Mouse (Mus musculus): ENCODE measurements at regions not wholly inside any gene's neighbourhood (a gene's known extent, or its start where the extent isn't known, plus 50 kb on each side); places are given as distances from the start of the nearest gene placed in this dataset.
"Not testable (repeated sequence)": the region's sequence is repeated elsewhere in the genome, so short reads cannot be mapped to it uniquely, and the experiment has no call there.

GRCm38 (mm10) chr6:68219685-68220084 is 684.1 kb upstream of the Tacstd2 start:
- no peak for TF ChIP-seq CTCF (IDR thresholded peaks at IDR 0.05; ENCODE audit: low read depth, low read length)
- no peak for TF ChIP-seq POLR2A (IDR thresholded peaks at IDR 0.05; ENCODE audit: extremely low read depth, insufficient read depth, low read length)
- Histone ChIP-seq H3K9ac (ENCODE audit: low read depth, low read length) (no peak overlapping the region), H3K4me3 (ENCODE audit: insufficient read depth, low read depth, low read length) (no peak overlapping the region), H3K4me1 (ENCODE audit: control insufficient read depth, insufficient read depth, low read length) (no peaks in the 10 kb centered on the region), H3K27me3 (ENCODE audit: control insufficient read depth, insufficient read depth, low read length) (no peaks in the 10 kb centered on the region), H3K27ac (replicated peaks; ENCODE audit: insufficient read depth, low read depth, low read length) (no peak overlapping the region), H3K36me3 (ENCODE audit: control insufficient read depth, insufficient read depth, low read length) (no peaks in the 10 kb centered on the region), H3K79me2 (ENCODE audit: control insufficient read depth, insufficient read depth, low read length) (no peaks in the 10 kb centered on the region)
- 42% methylated on average over 1 of the region's 1 CpGs for WGBS
- DNase-seq (ENCODE audit: extremely low read depth, low read depth, low spot score): peak; percentile 1

- H3K9ac ChIP-seq (ENCODE audit: low read depth, low read length): no peak overlapping the region
- H3K36me3 ChIP-seq (ENCODE audit: control insufficient read depth, insufficient read depth, low read length): no peaks in the 10 kb centered on the region
- no peak for TF ChIP-seq CTCF (IDR thresholded peaks at IDR 0.05; ENCODE audit: low read depth, low read length)
- H3K4me3 ChIP-seq (ENCODE audit: insufficient read depth, low read depth, low read length): no peak overlapping the region
- 33% methylated on average over 2 of the region's 2 CpGs for WGBS
- no peaks in the 10 kb centered on the region for H3K27me3 ChIP-seq (ENCODE audit: control insufficient read depth, insufficient read depth, low read length)
- H3K79me2 ChIP-seq (ENCODE audit: control insufficient read depth, insufficient read depth, low read length): no peaks in the 10 kb centered on the region
- H3K27ac ChIP-seq (replicated peaks; ENCODE audit: insufficient read depth, low read depth, low read length): no peak overlapping the region
- no peak for DNase-seq (ENCODE audit: extremely low read depth, low read depth, low spot score)
- no peaks in the 10 kb centered on the region for H3K4me1 ChIP-seq (ENCODE audit: control insufficient read depth, insufficient read depth, low read length)
Measured at GRCm38 (mm10) chr6:68201448-68201847, 665.9 kb upstream of the Tacstd2 start.

GRCm38 (mm10) chr6:68198031-68198430 is 662.4 kb upstream of the Tacstd2 start:
- no peak for DNase-seq (ENCODE audit: extremely low read depth, low read depth, low spot score)
- no peak overlapping the region for H3K9ac ChIP-seq (ENCODE audit: low read depth, low read length)
- TF ChIP-seq POLR2A (IDR thresholded peaks at IDR 0.05; ENCODE audit: extremely low read depth, insufficient read depth, low read length): no peak
- H3K36me3 ChIP-seq (ENCODE audit: control insufficient read depth, insufficient read depth, low read length): no peaks in the 10 kb centered on the region
- no peak overlapping the region for H3K4me3 ChIP-seq (ENCODE audit: insufficient read depth, low read depth, low read length)
- H3K4me1 ChIP-seq (ENCODE audit: control insufficient read depth, insufficient read depth, low read length): no peaks in the 10 kb centered on the region
- no peaks in the 10 kb centered on the region for H3K27me3 ChIP-seq (ENCODE audit: control insufficient read depth, insufficient read depth, low read length)
- H3K27ac ChIP-seq (replicated peaks; ENCODE audit: insufficient read depth, low read depth, low read length): no peak overlapping the region
- H3K79me2 ChIP-seq (ENCODE audit: control insufficient read depth, insufficient read depth, low read length): no peaks in the 10 kb centered on the region

- no peak for DNase-seq (ENCODE audit: extremely low read depth, low read depth, low spot score)
- Histone ChIP-seq H3K36me3 (ENCODE audit: control insufficient read depth, insufficient read depth, low read length) (no peaks in the 10 kb centered on the region), H3K9ac (ENCODE audit: low read depth, low read length) (no peak overlapping the region), H3K27me3 (ENCODE audit: control insufficient read depth, insufficient read depth, low read length) (no peaks in the 10 kb centered on the region), H3K79me2 (ENCODE audit: control insufficient read depth, insufficient read depth, low read length) (no peaks in the 10 kb centered on the region), H3K4me3 (ENCODE audit: insufficient read depth, low read depth, low read length) (no peak overlapping the region), H3K4me1 (ENCODE audit: control insufficient read depth, insufficient read depth, low read length) (no peaks in the 10 kb centered on the region), H3K27ac (replicated peaks; ENCODE audit: insufficient read depth, low read depth, low read length) (no peak overlapping the region)
- TF ChIP-seq POLR2A (IDR thresholded peaks at IDR 0.05; ENCODE audit: extremely low read depth, insufficient read depth, low read length): no peak
- no peak for TF ChIP-seq CTCF (IDR thresholded peaks at IDR 0.05; ENCODE audit: low read depth, low read length)
- WGBS: 75% methylated on average over 4 of the region's 4 CpGs
Measured at GRCm38 (mm10) chr6:68164792-68165191, 629.2 kb upstream of the Tacstd2 start.

GRCm38 (mm10) chr6:68164111-68164510 is 628.5 kb upstream of the Tacstd2 start:
- not testable (repeated sequence) for H3K4me3 ChIP-seq (ENCODE audit: insufficient read depth, low read depth, low read length); DNase-seq (ENCODE audit: extremely low read depth, low read depth, low spot score); H3K36me3 ChIP-seq (ENCODE audit: control insufficient read depth, insufficient read depth, low read length); H3K79me2 ChIP-seq (ENCODE audit: control insufficient read depth, insufficient read depth, low read length); H3K9ac ChIP-seq (ENCODE audit: low read depth, low read length); H3K27me3 ChIP-seq (ENCODE audit: control insufficient read depth, insufficient read depth, low read length); H3K27ac ChIP-seq (replicated peaks; ENCODE audit: insufficient read depth, low read depth, low read length); H3K4me1 ChIP-seq (ENCODE audit: control insufficient read depth, insufficient read depth, low read length)
- WGBS: 78% methylated on average over 1 of the region's 1 CpGs

GRCm38 (mm10) chr6:68151569-68151968 is 616.0 kb upstream of the Tacstd2 start:
- 60% methylated on average over 1 of the region's 1 CpGs for WGBS
- Histone ChIP-seq H3K4me1 (ENCODE audit: control insufficient read depth, insufficient read depth, low read length) (no peaks in the 10 kb centered on the region), H3K36me3 (ENCODE audit: control insufficient read depth, insufficient read depth, low read length) (no peaks in the 10 kb centered on the region), H3K27ac (replicated peaks; ENCODE audit: insufficient read depth, low read depth, low read length) (no peak overlapping the region), H3K27me3 (ENCODE audit: control insufficient read depth, insufficient read depth, low read length) (no peaks in the 10 kb centered on the region), H3K79me2 (ENCODE audit: control insufficient read depth, insufficient read depth, low read length) (no peaks in the 10 kb centered on the region), H3K9ac (ENCODE audit: low read depth, low read length) (no peak overlapping the region), H3K4me3 (ENCODE audit: insufficient read depth, low read depth, low read length) (no peak overlapping the region)
- no peak for TF ChIP-seq POLR2A (IDR thresholded peaks at IDR 0.05; ENCODE audit: extremely low read depth, insufficient read depth, low read length)
- no peak for TF ChIP-seq CTCF (IDR thresholded peaks at IDR 0.05; ENCODE audit: low read depth, low read length)
- DNase-seq (ENCODE audit: extremely low read depth, low read depth, low spot score): no peak
